Mouse (Mus musculus) bone marrow, adult 2 months (tissue): ENCODE results near the gene Hoxa4. TPM values are rescaled to one million over a fixed set of nuclear protein-coding genes. Genes with fewer than 3 reads are reported as not detected.

Source experiments
- H3K27ac ChIP-seq: fragments of 200-500 bp; 2 replicates; pipeline ENCODE4 v1.5.1; 2012; ENCODE audit warnings: low read depth, mild to moderate bottlenecking, control low read depth, inconsistent platforms, low read length; ENCODE audit not compliant: control insufficient read depth, poor library complexity, insufficient read depth
- H3K4me1 ChIP-seq: fragments of 200-500 bp; 2 replicates; pipeline ENCODE4 v1.6.1; 2011; ENCODE audit warnings: low read length; ENCODE audit not compliant: control insufficient read depth, insufficient read depth
- H3K4me3 ChIP-seq: fragments of 200-500 bp; replicated peaks from 2 replicates; pipeline ENCODE3; 2011; ENCODE audit warnings: mild to moderate bottlenecking, low read depth, low read length, control low read depth; ENCODE audit not compliant: control insufficient read depth
- CTCF ChIP-seq: fragments of 200-500 bp; IDR thresholded peaks from 2 replicates; pipeline ENCODE4 v1.5.1; 2011; ENCODE audit warnings: low read length, control low read depth; ENCODE audit not compliant: control insufficient read depth, insufficient read depth
- POLR2A ChIP-seq: fragments of 200-500 bp; IDR thresholded peaks from 2 replicates; pipeline ENCODE4 v1.6.1; 2011; ENCODE audit warnings: low read depth, mild to moderate bottlenecking, control low read depth, low read length, borderline replicate concordance; ENCODE audit not compliant: control insufficient read depth
- WGBS: fragments of 180-500 bp; shearing (Covaris S2); methylation state at CpG from one replicate; pipeline ENCODE4 v1.1.7; 2018; 5-methylcytosine and 5-hydroxymethylcytosine counted together
- polyA plus RNA-seq: library from polyadenylated mRNA; stranded (reverse); fragments of >200 nt; gene quantifications from 2 replicates; pipeline ENCODE4 v1.2.4, GENCODE M21; 2011; ENCODE audit warnings: low replicate concordance; ENCODE audit not compliant: missing spikeins, insufficient read depth, insufficient read length

Hoxa4 gene
- 1.8 TPM in 1 of 2 replicates, not detected in the other for polyA plus RNA-seq

- TF ChIP-seq CTCF (no peak), POLR2A (no peak)
- no peaks in the 10 kb centered on the region for H3K4me1 ChIP-seq
- WGBS: 7% methylated on average over 89 of the region's 102 CpGs
- no peak within 1 kb of the TSS for H3K27ac ChIP-seq
- H3K4me3 ChIP-seq: peak within 1 kb of the TSS; percentile 90
Observed at GRCm38 (mm10) chr6:52190906-52191810, at the start of gene Hoxa4. TSS of gene Hoxa4 (minus strand) at chr6:52191753.

GRCm38 (mm10) chr6:52241001-52241621 lies 49.6 kb upstream of the Hoxa4 start:
- Histone ChIP-seq H3K4me1 (no peaks in the 10 kb centered on the region), H3K27ac (no peak overlapping the region), H3K4me3 (no peak overlapping the region)
- 20% methylated on average over 9 of the region's 9 CpGs for whole genome bisulfite sequencing
- TF ChIP-seq CTCF: no peak
- TF ChIP-seq POLR2A: no peak

- WGBS: 10% methylated on average over 35 of the region's 35 CpGs
- no peak within 1 kb of the TSS for H3K4me3 ChIP-seq
- H3K4me1 ChIP-seq: no peaks in the 10 kb centered on the region
- H3K27ac ChIP-seq: no peak within 1 kb of the TSS; the same call in 1 of the 2 replicates
- TF ChIP-seq POLR2A (no peak), CTCF (peak; percentile 77)
Observed at GRCm38 (mm10) chr6:52240389-52241000, 48.9 kb upstream of the Hoxa4 start, which contains the start of gene Hoxa10. TSS of gene Hoxa10 (minus strand) at chr6:52240854.

GRCm38 (mm10) chr6:52239625-52240388 lies 48.3 kb upstream of the Hoxa4 start:
- WGBS: 8% methylated on average over 30 of the region's 30 CpGs
- Histone ChIP-seq H3K4me3 (no peak overlapping the region), H3K4me1 (no peaks in the 10 kb centered on the region), H3K27ac (no peak overlapping the region; the same call in 1 of the 2 replicates)
- no peak for TF ChIP-seq CTCF
- TF ChIP-seq POLR2A: no peak

GRCm38 (mm10) chr6:52238976-52239375 lies 47.4 kb upstream of the Hoxa4 start:
- no peak for TF ChIP-seq CTCF
- no peak for TF ChIP-seq POLR2A
- WGBS: 34% methylated on average over 7 of the region's 7 CpGs
- Histone ChIP-seq H3K27ac (no peak overlapping the region), H3K4me3 (no peak overlapping the region), H3K4me1 (no peaks in the 10 kb centered on the region)

GRCm38 (mm10) chr6:52238155-52238545 lies 46.6 kb upstream of the Hoxa4 start:
- 56% methylated on average over 7 of the region's 7 CpGs for WGBS
- no peak for TF ChIP-seq CTCF
- TF ChIP-seq POLR2A: no peak
- Histone ChIP-seq H3K4me1 (no peaks in the 10 kb centered on the region), H3K4me3 (no peak overlapping the region), H3K27ac (no peak overlapping the region)

GRCm38 (mm10) chr6:52237346-52238154 lies 46.0 kb upstream of the Hoxa4 start:
- WGBS: 78% methylated on average over 10 of the region's 10 CpGs
- H3K4me1 ChIP-seq: no peaks in the 10 kb centered on the region
- no peak overlapping the region for H3K4me3 ChIP-seq
- TF ChIP-seq POLR2A (no peak), CTCF (no peak)
- no peak overlapping the region for H3K27ac ChIP-seq

GRCm38 (mm10) chr6:52236806-52237205 lies 45.3 kb upstream of the Hoxa4 start:
- WGBS: 84% methylated on average over 3 of the region's 3 CpGs
- H3K4me1 ChIP-seq: no peaks in the 10 kb centered on the region
- TF ChIP-seq CTCF: no peak
- TF ChIP-seq POLR2A: no peak

More at GRCm38 (mm10) chr6:52236806-52237205, 45.3 kb upstream of the Hoxa4 start:
- Histone ChIP-seq H3K4me3 (no peak overlapping the region), H3K27ac (no peak overlapping the region)
